Mouse (Mus musculus) CH12.LX (cell line): ENCODE measurements at regions not wholly inside any gene's neighbourhood (a gene's known extent, or its start where the extent isn't known, plus 50 kb on each side); places are given as distances from the start of the nearest gene placed in this dataset.
"Not testable (repeated sequence)": the region's sequence is repeated elsewhere in the genome, so short reads cannot be mapped to it uniquely, and the experiment has no call there.

ENCODE experiments used
- DNase-seq: peaks from one replicate; pipeline ENCODE4 v3.0.0-alpha.2; 2013; ENCODE audit errors: extremely low read depth
- H3K27ac ChIP-seq: 2 replicates; pipeline ENCODE4 v1.5.1; 2012; ENCODE audit warnings: low read depth, mild to moderate bottlenecking, control low read depth, moderate library complexity; ENCODE audit not compliant: insufficient read depth
- H3K27me3 ChIP-seq: replicated peaks from 2 replicates; pipeline ENCODE3; 2012; ENCODE audit warnings: inconsistent platforms
- H3K36me3 ChIP-seq, 2 experiments: replicated peaks in 1 of 2; 2 replicates each; pipeline versions ENCODE3 to v1.6.1; 2012; ENCODE audit warnings: inconsistent platforms in 1 of 2, low read length in 1 of 2, mild to moderate bottlenecking in 1 of 2, mixed read lengths in 1 of 2, moderate library complexity in 1 of 2; ENCODE audit not compliant: control insufficient read depth in 1 of 2, insufficient read depth in 1 of 2
- H3K4me1 ChIP-seq, 2 experiments: 2 replicates each; pipeline ENCODE4 v1.6.1; 2012; ENCODE audit warnings: inconsistent platforms in 1 of 2, moderate library complexity in 1 of 2; ENCODE audit not compliant: insufficient read depth in 2 of 2, control insufficient read depth in 1 of 2
- H3K4me2 ChIP-seq: 2 replicates; pipeline ENCODE4 v1.6.1; 2012; ENCODE audit warnings: low read depth, mild to moderate bottlenecking, control low read depth; ENCODE audit not compliant: poor library complexity, insufficient read depth, severe bottlenecking
- H3K4me3 ChIP-seq, 3 experiments: fragments of 150-350 bp in 1 of 3; sonication (generic) in 1 of 3; replicated peaks in 1 of 3; 2 replicates each; pipeline versions ENCODE3 to v1.5.1; 2011 to 2012; ENCODE audit warnings: low read depth in 2 of 3, low read length in 2 of 3, mild to moderate bottlenecking in 2 of 3, moderate library complexity in 2 of 3, control low read depth in 1 of 3, improper control_type of control experiment in 1 of 3, inconsistent platforms in 1 of 3, mixed read lengths in 1 of 3; ENCODE audit not compliant: poor library complexity in 1 of 3
- H3K79me2 ChIP-seq: replicated peaks from 2 replicates; pipeline ENCODE4 v1.6.1; 2012; ENCODE audit warnings: mild to moderate bottlenecking, moderate library complexity; ENCODE audit not compliant: control insufficient read depth, poor library complexity, insufficient read depth, severe bottlenecking; ENCODE audit errors: extremely low read depth
- H3K9ac ChIP-seq: 2 replicates; pipeline ENCODE4 v1.6.1; 2012; ENCODE audit warnings: low read depth, mild to moderate bottlenecking, control low read depth, moderate library complexity; ENCODE audit not compliant: insufficient read depth
- H3K9me3 ChIP-seq: replicated peaks from 2 replicates; pipeline ENCODE3; 2012; ENCODE audit warnings: low read length, inconsistent platforms, mixed read lengths
- BHLHE40 ChIP-seq: IDR thresholded peaks from 2 replicates; pipeline ENCODE4 v1.6.1; 2011; ENCODE audit warnings: mild to moderate bottlenecking, low read depth, low read length, improper control_type of control experiment
- CHD1 ChIP-seq: IDR thresholded peaks from 2 replicates; pipeline ENCODE4 v1.6.1; 2012; ENCODE audit warnings: low read depth, low read length, improper control_type of control experiment, inconsistent platforms
- CTCF ChIP-seq, 2 experiments: IDR thresholded peaks in 1 of 2; conservative IDR thresholded peaks in 1 of 2; 2 replicates each; pipeline ENCODE4 v1.5.1; 2011 to 2012; ENCODE audit warnings: low read depth in 2 of 2, low read length in 2 of 2, improper control_type of control experiment in 1 of 2, inconsistent platforms in 1 of 2, mild to moderate bottlenecking in 1 of 2, moderate library complexity in 1 of 2
- ELF1 ChIP-seq: IDR thresholded peaks from 2 replicates; pipeline ENCODE4 v1.6.1; 2014; ENCODE audit warnings: low read depth, mild to moderate bottlenecking, inconsistent platforms, low read length, improper control_type of control experiment
- ETS1 ChIP-seq: conservative IDR thresholded peaks from 2 replicates; pipeline ENCODE4 v1.6.1; 2012; ENCODE audit warnings: low read depth, mild to moderate bottlenecking, inconsistent platforms, low read length, improper control_type of control experiment, moderate library complexity
- HCFC1 ChIP-seq: IDR thresholded peaks from 2 replicates; pipeline ENCODE4 v1.6.1; 2012; ENCODE audit warnings: low read depth, mild to moderate bottlenecking, inconsistent platforms, low read length, improper control_type of control experiment
- IRF4 ChIP-seq: IDR thresholded peaks from 2 replicates; pipeline ENCODE4 v1.6.1; 2014; ENCODE audit warnings: low read depth, mild to moderate bottlenecking, inconsistent platforms, low read length, improper control_type of control experiment
- KAT2A ChIP-seq: IDR thresholded peaks from 2 replicates; pipeline ENCODE4 v1.6.1; 2012; ENCODE audit warnings: low read length, improper control_type of control experiment, inconsistent platforms; ENCODE audit not compliant: insufficient replicate concordance
- MAFK ChIP-seq: IDR thresholded peaks from 2 replicates; pipeline ENCODE4 v1.6.1; 2011; ENCODE audit warnings: low read length, improper control_type of control experiment; ENCODE audit not compliant: insufficient replicate concordance
- MAX ChIP-seq: IDR thresholded peaks from 2 replicates; pipeline ENCODE4 v1.6.1; 2011; ENCODE audit warnings: low read length, improper control_type of control experiment
- MAZ ChIP-seq: IDR thresholded peaks from 2 replicates; pipeline ENCODE4 v1.6.1; 2012; ENCODE audit warnings: low read depth, mild to moderate bottlenecking, inconsistent platforms, low read length, improper control_type of control experiment, moderate library complexity
- MEF2A ChIP-seq: IDR thresholded peaks from 2 replicates; pipeline ENCODE4 v1.6.1; 2014; ENCODE audit warnings: low read depth, mild to moderate bottlenecking, inconsistent platforms, low read length, improper control_type of control experiment, borderline replicate concordance
- PAX5 ChIP-seq: IDR thresholded peaks from 2 replicates; pipeline ENCODE4 v1.6.1; 2012; ENCODE audit warnings: low read length, inconsistent platforms, mixed read lengths
- POLR2AphosphoS2 ChIP-seq: IDR thresholded peaks from 2 replicates; pipeline ENCODE4 v1.6.1; 2011; ENCODE audit warnings: low read depth, low read length, improper control_type of control experiment
- RCOR1 ChIP-seq: conservative IDR thresholded peaks from 2 replicates; pipeline ENCODE4 v1.6.1; 2012; ENCODE audit warnings: low read depth, mild to moderate bottlenecking, inconsistent platforms, low read length, improper control_type of control experiment
- SMC3 ChIP-seq: IDR thresholded peaks from 2 replicates; pipeline ENCODE4 v1.6.1; 2011; ENCODE audit warnings: low read depth, low read length, improper control_type of control experiment
- TBP ChIP-seq: conservative IDR thresholded peaks from 2 replicates; pipeline ENCODE4 v1.6.1; 2011; ENCODE audit warnings: low read depth, low read length, improper control_type of control experiment
- TCF12 ChIP-seq: IDR thresholded peaks from 2 replicates; pipeline ENCODE4 v1.6.1; 2014; ENCODE audit warnings: low read depth, mild to moderate bottlenecking, inconsistent platforms, low read length, improper control_type of control experiment
- UBTF ChIP-seq: IDR thresholded peaks from 2 replicates; pipeline ENCODE4 v1.6.1; 2012; ENCODE audit warnings: low read depth, mild to moderate bottlenecking, inconsistent platforms, low read length, improper control_type of control experiment, moderate library complexity
- USF1 ChIP-seq: IDR thresholded peaks from 2 replicates; pipeline ENCODE4 v1.6.1; 2014; ENCODE audit warnings: low read depth, mild to moderate bottlenecking, inconsistent platforms, low read length, improper control_type of control experiment
- ZKSCAN1 ChIP-seq: IDR thresholded peaks from 2 replicates; pipeline ENCODE4 v1.6.1; 2012; ENCODE audit warnings: low read depth, inconsistent platforms, low read length, improper control_type of control experiment, borderline replicate concordance
- dilution Hi-C: fragments of 300-500 bp; cut with MboI; formaldehyde crosslinking; loops from 2 replicates; pipeline ENCODE4 v1.14.3; 2020; ENCODE audit warnings: low sequenced_read_pairs; ENCODE audit not compliant: extremely low pct_unique_long_range_greater_than_20kb, extremely low pct_ligation_motif_present
- in situ Hi-C: fragments of 300-500 bp; cut with MboI; formaldehyde crosslinking; loops from 3 replicates; pipeline ENCODE4 v1.14.3; 2019; ENCODE audit warnings: low sequenced_read_pairs, low pct_ligation_motif_present, low pct_unique_long_range_greater_than_20kb, mixed read lengths

DNA sequence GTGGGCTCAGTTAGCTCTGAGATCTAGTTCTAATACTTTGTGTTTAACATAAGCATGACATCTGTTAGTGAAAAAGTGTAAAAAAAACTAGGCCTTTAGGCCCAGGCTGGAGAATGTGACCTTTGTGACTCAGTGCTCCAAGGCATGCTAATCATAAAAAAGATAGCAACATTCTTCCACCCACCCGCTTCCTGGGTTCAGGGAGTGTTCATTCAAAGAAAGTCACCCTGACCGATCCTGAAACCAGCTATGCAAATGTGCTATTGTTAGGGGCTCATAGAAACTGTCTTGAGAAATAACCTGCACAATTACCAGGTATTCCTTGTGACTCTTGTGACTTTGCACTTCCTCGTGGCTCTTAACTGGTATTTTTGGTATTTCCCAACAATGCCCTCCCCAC is 70.6 kb downstream of the Bbs10 start:
- H3K9ac ChIP-seq, H3K27me3 ChIP-seq, H3K27ac ChIP-seq, in situ Hi-C loops, H3K36me3 ChIP-seq, H3K79me2 ChIP-seq, dilution Hi-C loops, H3K4me2 ChIP-seq, H3K4me3 ChIP-seq: not testable (repeated sequence)
- 0 out of 2 replicates have a peak, but pooled peaks have one; percentile 17 for TF ChIP-seq MEF2A
- 0 out of 2 replicates have a peak, but pooled peaks have one; percentile 18 for TF ChIP-seq BHLHE40
- TF ChIP-seq IRF4 = peak; percentile 34; the same call in 1 of the 2 replicates
- Histone ChIP-seq H3K9me3 (peaks cover 12% of the 10 kb centered on the region), H3K4me1 (peaks cover 0 to 12% of the 10 kb centered on the region in 2 experiments; a peak in 2 of 4 replicates)
- peak; percentile 60 for DNase-seq

DNA sequence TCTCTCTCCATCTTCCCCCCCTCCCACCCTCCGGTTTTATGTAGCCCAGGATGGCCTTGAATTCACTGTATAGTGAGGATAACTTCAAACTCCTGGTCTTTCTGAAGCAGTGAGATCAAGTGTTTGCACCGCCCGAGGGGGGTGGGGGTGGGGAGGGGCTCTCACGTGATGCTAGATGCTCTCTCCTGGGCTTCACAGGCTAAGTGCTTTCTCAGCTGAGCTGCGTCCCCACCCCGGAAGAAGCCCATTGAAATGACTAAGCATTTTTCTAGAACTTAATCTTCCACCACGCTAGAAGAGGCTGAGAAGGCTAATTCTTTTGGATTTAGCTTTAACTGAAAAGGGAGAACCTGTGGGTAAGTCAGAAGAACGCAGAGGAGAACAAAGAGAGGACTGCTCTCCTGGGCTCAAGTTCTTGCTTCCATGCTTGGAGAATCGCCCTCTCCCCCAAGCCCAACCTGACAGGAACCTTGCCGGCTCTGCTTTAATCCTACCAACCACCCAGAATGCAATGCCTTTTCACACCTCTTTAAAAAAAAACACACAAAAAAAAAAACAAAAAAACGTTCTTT is 79.7 kb downstream of the Bbs10 start:
- dilution Hi-C loops = no loop called here
- Histone ChIP-seq H3K4me1 (peaks cover 3 to 14% of the 10 kb centered on the region in 2 experiments), H3K36me3 (no peaks in the 10 kb centered on the region), H3K27me3 (no peaks in the 10 kb centered on the region), H3K9me3 (no peaks in the 10 kb centered on the region), H3K27ac (no peak overlapping the region), H3K4me2 (peak overlapping the region; percentile 65), H3K9ac (no peak overlapping the region)
- in situ Hi-C loops = no loop called here
- TF ChIP-seq ETS1 = peak; percentile 62
- TF ChIP-seq MAX = 0 out of 2 replicates have a peak, but pooled peaks have one; percentile 13
- TF ChIP-seq TCF12 = no peak
- TF ChIP-seq CHD1 = no peak
- TF ChIP-seq BHLHE40 = peak; percentile 91
- no peak for TF ChIP-seq KAT2A
- peak; percentile 71; the same call in 1 of the 2 replicates for TF ChIP-seq MAFK
- TF ChIP-seq ELF1 = peak; percentile 70
- no peak for TF ChIP-seq MAZ
- peak; percentile 48 for TF ChIP-seq USF1
- no peak for TF ChIP-seq RCOR1
- no peak for TF ChIP-seq IRF4
- TF ChIP-seq, all 38 proteins: peak for 6
- H3K4me3 ChIP-seq = no peak overlapping the region
- H3K79me2 ChIP-seq = no peaks in the 10 kb centered on the region
- DNase-seq = peak; percentile 38

DNA sequence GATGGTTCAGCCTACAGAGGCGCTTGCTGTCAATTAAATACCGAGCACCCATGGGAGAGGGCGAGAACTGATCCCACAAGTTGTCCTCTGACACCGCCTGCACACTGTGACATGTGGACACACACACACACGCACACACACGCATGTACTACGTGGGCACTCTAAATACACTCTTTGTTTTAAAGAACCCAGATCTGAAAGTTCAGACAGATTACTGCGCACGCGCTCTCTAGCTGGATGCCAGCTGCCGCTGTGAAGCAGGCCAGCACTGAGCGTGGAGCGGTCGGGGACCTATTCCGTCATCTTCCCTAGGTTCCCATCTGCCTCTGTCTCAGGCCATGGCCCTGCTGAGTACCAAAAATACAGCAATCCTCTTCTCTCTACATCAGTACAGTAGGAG is 83.2 kb downstream of the Bbs10 start:
- H3K27ac ChIP-seq = no peak overlapping the region
- H3K9me3 ChIP-seq = no peaks in the 10 kb centered on the region
- no peak overlapping the region for H3K9ac ChIP-seq
- H3K4me3 ChIP-seq = no peak overlapping the region
- H3K27me3 ChIP-seq = no peaks in the 10 kb centered on the region
- dilution Hi-C loops = no loop called here
- TF ChIP-seq SMC3 (no peak), PAX5 (no peak), ZKSCAN1 (no peak), HCFC1 (no peak), POLR2AphosphoS2 (no peak), MAFK (no peak), MEF2A (no peak), TBP (no peak), UBTF (no peak), ELF1 (no peak), CHD1 (no peak), USF1 (no peak), CTCF (conservative IDR thresholded peaks at IDR 0.05 in 1 of 2, IDR thresholded peaks at IDR 0.05 in 1 of 2; ENCODE audit: low read depth in 2 of 2, low read length in 2 of 2) (no peak), ETS1 (no peak), MAX (no peak)
- no peak for DNase-seq
- in situ Hi-C loops = no loop called here
- no peaks in the 10 kb centered on the region for H3K79me2 ChIP-seq
- no peaks in the 10 kb centered on the region for H3K36me3 ChIP-seq
- H3K4me2 ChIP-seq = no peak overlapping the region
- peaks cover 6 to 38% of the 10 kb centered on the region in 2 experiments for H3K4me1 ChIP-seq
